Mouse (Mus musculus) retina, postnatal 1 day (tissue): ENCODE results near the gene Inafm1.
"Not testable (repeated sequence)": the region's sequence is repeated elsewhere in the genome, so short reads cannot be mapped to it uniquely, and the experiment has no call there.

Experiments used
- DNase-seq: peaks from one replicate; pipeline ENCODE4 v3.0.0-alpha.2; 2012

The Inafm1 gene

GRCm38 (mm10) chr7:16296766-16297390 lies 23.5 kb upstream of the Inafm1 start:
- DNase-seq: peak; percentile 93

GRCm38 (mm10) chr7:16296146-16296545 lies 22.7 kb upstream of the Inafm1 start:
- no peak for DNase-seq

GRCm38 (mm10) chr7:16295321-16295900 lies 22.0 kb upstream of the Inafm1 start:
- peak; percentile 82 for DNase-seq

GRCm38 (mm10) chr7:16294837-16295236 lies 21.4 kb upstream of the Inafm1 start:
- peak; percentile 93 for DNase-seq

- peak; percentile 75 for DNase-seq
Measured at GRCm38 (mm10) chr7:16294346-16294745, 20.9 kb upstream of the Inafm1 start.

- no peak for DNase-seq
Measured at GRCm38 (mm10) chr7:16287791-16288190, 14.4 kb upstream of the Inafm1 start.

GRCm38 (mm10) chr7:16287016-16287415 lies 13.6 kb upstream of the Inafm1 start:
- DNase-seq: no peak

GRCm38 (mm10) chr7:16286026-16286961 lies 12.9 kb upstream of the Inafm1 start, which contains the start of gene Ccdc9:
Gene Ccdc9, minus strand, starts transcription at chr7:16286795.
- DNase-seq: peak; percentile 99

- peak; percentile 67 for DNase-seq
Measured at GRCm38 (mm10) chr7:16285450-16286025, 12.1 kb upstream of the Inafm1 start.

- DNase-seq: no peak
Measured at GRCm38 (mm10) chr7:16284904-16285303, 11.5 kb upstream of the Inafm1 start.

- no peak for DNase-seq
Measured at GRCm38 (mm10) chr7:16284001-16284400, 10.6 kb upstream of the Inafm1 start.

- no peak for DNase-seq
Measured at GRCm38 (mm10) chr7:16282334-16282733, 8.9 kb upstream of the Inafm1 start.

GRCm38 (mm10) chr7:16280721-16281120 lies 7.3 kb upstream of the Inafm1 start:
- DNase-seq: no peak

GRCm38 (mm10) chr7:16274922-16275890 lies 1.8 kb upstream of the Inafm1 start:
- DNase-seq: no peak

GRCm38 (mm10) chr7:16273766-16274140 lies 336 bp upstream of the Inafm1 start:
- DNase-seq: peak; percentile 85

GRCm38 (mm10) chr7:16272681-16273080 lies 736 bp downstream of the Inafm1 start:
- DNase-seq: peak; percentile 75

- DNase-seq: no peak
Measured at GRCm38 (mm10) chr7:16271139-16271538, 2.3 kb downstream of the Inafm1 start.

- not testable (repeated sequence) for DNase-seq
Measured at GRCm38 (mm10) chr7:16266593-16266992, 6.8 kb downstream of the Inafm1 start.

- no peak for DNase-seq
Measured at GRCm38 (mm10) chr7:16265856-16266255, 7.6 kb downstream of the Inafm1 start.

- DNase-seq: no peak
Measured at GRCm38 (mm10) chr7:16263843-16264242, 9.6 kb downstream of the Inafm1 start.

- peak; percentile 87 for DNase-seq
Measured at GRCm38 (mm10) chr7:16263015-16263787, 10.2 kb downstream of the Inafm1 start.
